ENCODE assay signal across 8 mouse cellular contexts in the genomic region with DNA sequence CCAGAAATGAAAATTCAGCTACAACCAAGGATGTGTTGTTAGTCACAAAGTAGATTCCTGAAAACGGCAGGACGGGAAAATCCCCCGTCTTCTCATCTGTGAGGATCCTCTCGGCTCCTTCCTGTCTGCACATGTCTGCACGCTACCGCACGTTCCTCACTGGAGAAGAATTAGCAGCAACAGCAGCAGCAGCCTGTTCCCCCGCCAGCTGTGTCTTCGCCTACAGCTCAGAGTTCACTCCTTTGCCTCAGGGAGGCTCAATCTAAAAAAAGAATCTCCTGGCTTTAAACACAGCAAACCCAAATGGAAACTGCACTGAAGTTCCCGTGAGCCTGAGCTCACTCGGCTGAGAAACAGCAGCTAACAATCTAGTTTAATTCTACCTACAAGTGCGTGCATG.
A peak's percentile ranks its signal among the peaks of the same experiment; 100 is the strongest.
DNase-seq lines count a peak whose midpoint lies in the region; ATAC-seq and TF ChIP-seq lines count a peak whose summit lies in the region.

No protein-coding gene starts in this region.

- no peaks in the 10 kb centered on the region for H3K36me3 ChIP-seq in midbrain, embryonic 16.5 days (ENCODE audit: control insufficient read depth, insufficient read depth, low read length)
- no peaks in the 10 kb centered on the region for H3K36me3 ChIP-seq in midbrain, embryonic 13.5 days
- H3K36me3 ChIP-seq in small intestine, adult 2 months (ENCODE audit: control insufficient read depth, insufficient read depth, low read length), result no peaks in the 10 kb centered on the region
- no peaks in the 10 kb centered on the region for H3K36me3 ChIP-seq in hindbrain, embryonic 13.5 days

- TF ChIP-seq CTCF in small intestine, adult 2 months (IDR thresholded peaks at IDR 0.05; ENCODE audit: extremely low read depth, insufficient read length, insufficient replicate concordance, low read depth, low read length), result no peak

- intact Hi-C loops in heart, postnatal 10 days (cut with DNase I), result no loop called here
- intact Hi-C loops in left cerebral cortex, postnatal 36 days (cut with DNase I), result no loop called here

- WGBS in midbrain, embryonic 16.5 days, result 76% methylated on average over 12 of the region's 12 CpGs
- 85% methylated on average over 12 of the region's 12 CpGs for WGBS in midbrain, embryonic 13.5 days
- 69% methylated on average over 12 of the region's 12 CpGs for WGBS in small intestine, adult 2 months
- 77% methylated on average over 12 of the region's 12 CpGs for WGBS in hindbrain, embryonic 13.5 days

- no peak for TF ChIP-seq POLR2A in small intestine, adult 2 months (IDR thresholded peaks at IDR 0.05; ENCODE audit: low read depth, low read length)

- H3K4me2 ChIP-seq in midbrain, embryonic 16.5 days (ENCODE audit: low read length), result no peak overlapping the region
- H3K4me2 ChIP-seq in midbrain, embryonic 13.5 days (replicated peaks), result no peak overlapping the region
- H3K4me2 ChIP-seq in hindbrain, embryonic 13.5 days, result no peak overlapping the region

- H3K9me3 ChIP-seq in midbrain, embryonic 16.5 days (replicated peaks; ENCODE audit: control insufficient read depth, low read length, poor library complexity, severe bottlenecking), result no peaks in the 10 kb centered on the region
- H3K9me3 ChIP-seq in midbrain, embryonic 13.5 days, result no peaks in the 10 kb centered on the region
- no peaks in the 10 kb centered on the region for H3K9me3 ChIP-seq in hindbrain, embryonic 13.5 days

- no peak overlapping the region for H3K4me3 ChIP-seq in midbrain, embryonic 16.5 days (ENCODE audit: low read depth, low read length)
- H3K4me3 ChIP-seq in midbrain, embryonic 13.5 days (replicated peaks), result no peak overlapping the region
- H3K4me3 ChIP-seq in small intestine, adult 2 months (ENCODE audit: low read depth, low read length), result no peak overlapping the region
- no peak overlapping the region for H3K4me3 ChIP-seq in hindbrain, embryonic 13.5 days

- ATAC-seq in midbrain, embryonic 16.5 days, result 0 out of 2 replicates have a peak, but pooled peaks have one; percentile 39
- no peak for ATAC-seq in midbrain, embryonic 13.5 days
- no peak for ATAC-seq in hindbrain, embryonic 13.5 days (ENCODE audit: low FRiP score)

- H3K27me3 ChIP-seq in midbrain, embryonic 16.5 days (ENCODE audit: control insufficient read depth, insufficient read depth, low read depth, low read length), result no peaks in the 10 kb centered on the region
- H3K27me3 ChIP-seq in midbrain, embryonic 13.5 days, result no peaks in the 10 kb centered on the region
- no peaks in the 10 kb centered on the region for H3K27me3 ChIP-seq in small intestine, adult 2 months (ENCODE audit: control insufficient read depth, insufficient read depth, low read length)
- H3K27me3 ChIP-seq in hindbrain, embryonic 13.5 days, result no peaks in the 10 kb centered on the region

- no peaks in the 10 kb centered on the region; the same call in 1 of the 2 replicates for H3K4me1 ChIP-seq in midbrain, embryonic 16.5 days (ENCODE audit: control insufficient read depth, insufficient read depth, low read length)
- H3K4me1 ChIP-seq in midbrain, embryonic 13.5 days (replicated peaks), result no peaks in the 10 kb centered on the region
- 0 out of 2 replicates have a peak, but pooled peaks cover 2% of the 10 kb centered on the region for H3K4me1 ChIP-seq in small intestine, adult 2 months (ENCODE audit: control insufficient read depth, insufficient read depth, insufficient read length, low read length)
- no peaks in the 10 kb centered on the region for H3K4me1 ChIP-seq in hindbrain, embryonic 13.5 days (replicated peaks)

- no peak overlapping the region for H3K9ac ChIP-seq in midbrain, embryonic 16.5 days (ENCODE audit: low read depth, low read length)
- no peak overlapping the region for H3K9ac ChIP-seq in midbrain, embryonic 13.5 days (replicated peaks)
- H3K9ac ChIP-seq in hindbrain, embryonic 13.5 days, result no peak overlapping the region

- peak; percentile 79 to 82 for DNase-seq in frontal cortex, adult 2 months (ENCODE audit: extremely low spot score in 1 of 2, low spot score in 1 of 2)
- peak; percentile 70 to 72 for DNase-seq in heart, postnatal 10 days
- DNase-seq in left cerebral cortex, postnatal 36 days (ENCODE audit: low spot score in 2 of 2), result peak; percentile 74 to 76
- no peak for DNase-seq in spleen, postnatal 14 days (ENCODE audit: low spot score in 2 of 2)

- no peak overlapping the region; the same call in 1 of the 2 replicates for H3K27ac ChIP-seq in midbrain, embryonic 16.5 days (ENCODE audit: low read length)
- H3K27ac ChIP-seq in midbrain, embryonic 13.5 days, result no peak overlapping the region
- peak overlapping the region; percentile 47; the same call in 1 of the 2 replicates for H3K27ac ChIP-seq in small intestine, adult 2 months (ENCODE audit: insufficient read depth, low read depth, low read length)
- H3K27ac ChIP-seq in hindbrain, embryonic 13.5 days, result no peak overlapping the region

Comparison
In these comparisons a context has a peak if more than half of its experiments do, and no peak if none do; other contexts are left out.
1. DNase-seq: peak in frontal cortex, adult 2 months (2 of 2), heart, postnatal 10 days (2 of 2) and left cerebral cortex, postnatal 36 days (2 of 2); none in spleen, postnatal 14 days (0 of 2).